Comparison of ENCODE assay signal across 19 mouse cellular contexts in genomic region chr13:114303466-114304175, GRCm38 (mm10).
"Had no signal": no experiment of that assay in that cellular context is flagged by ENCODE, and none has a peak within 500 bp of the region (broad histone marks: within the 10 kb centered on the region; RNA-seq: fewer than 3 reads in every experiment).

No protein-coding gene starts in this region.

- H3K36me3 ChIP-seq: intestine, embryonic 15.5 days; neural tube, embryonic 12.5 days had no signal

- DNase-seq: kidney, adult 11 months; kidney, adult 9 months; kidney, postnatal 14 days; kidney, postnatal 4 days; lung, adult 2 months; midbrain, embryonic 14.5 days; right cerebral cortex, adult 18-20 months; right cerebral cortex, postnatal 14 days; right cerebral cortex, postnatal 4 days; thymus, adult 2 months; thymus, postnatal 14 days; thymus, postnatal 4 days had no signal

- ATAC-seq: intestine, embryonic 15.5 days had no signal

- H3K27ac ChIP-seq: intestine, embryonic 15.5 days; limb, embryonic 10.5 days; limb, embryonic 13.5 days; neural tube, embryonic 12.5 days; neural tube, embryonic 15.5 days; stomach, postnatal 0 days had no signal

- H3K27me3 ChIP-seq: intestine, embryonic 15.5 days; limb, embryonic 13.5 days; neural tube, embryonic 12.5 days; neural tube, embryonic 15.5 days had no signal

- H3K9me3 ChIP-seq: intestine, embryonic 15.5 days; limb, embryonic 10.5 days; limb, embryonic 13.5 days; neural tube, embryonic 12.5 days; neural tube, embryonic 15.5 days had no signal

- H3K4me3 ChIP-seq: intestine, embryonic 15.5 days; limb, embryonic 10.5 days; limb, embryonic 13.5 days; neural tube, embryonic 12.5 days; neural tube, embryonic 15.5 days had no signal

- H3K9ac ChIP-seq: intestine, embryonic 15.5 days; limb, embryonic 13.5 days; neural tube, embryonic 12.5 days; neural tube, embryonic 15.5 days had no signal

- H3K4me1 ChIP-seq: intestine, embryonic 15.5 days; limb, embryonic 10.5 days; limb, embryonic 13.5 days; neural tube, embryonic 12.5 days; neural tube, embryonic 15.5 days had no signal

- H3K4me2 ChIP-seq: intestine, embryonic 15.5 days; limb, embryonic 13.5 days; midbrain, embryonic 11.5 days; neural tube, embryonic 12.5 days; neural tube, embryonic 15.5 days had no signal
